Mouse (Mus musculus): ENCODE data around the gene Krt8.

The Krt8 gene

DNA sequence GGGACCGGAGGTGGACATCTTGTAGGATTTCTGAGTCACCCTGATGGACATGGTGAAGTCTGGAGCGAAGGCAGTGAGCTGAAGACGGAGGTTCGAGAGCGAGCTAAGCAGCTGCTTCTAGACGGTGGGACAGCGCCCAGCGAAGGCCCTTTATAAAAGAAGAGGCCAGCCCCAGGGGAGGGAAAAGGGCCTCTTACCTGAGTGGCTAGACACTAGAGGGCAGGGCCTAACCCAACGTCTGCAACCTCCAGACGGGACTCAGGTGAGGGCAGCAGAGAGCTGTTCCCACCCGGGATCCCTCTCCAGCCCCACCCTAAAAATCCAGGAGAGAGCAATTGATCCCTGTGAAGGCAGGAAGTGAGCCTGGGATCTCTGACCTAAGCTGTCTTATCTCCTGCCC lies at the start of gene Krt8:
TSS of gene Krt8 (minus strand) at position 294 of the 400 bp plus-strand sequence.
- in situ Hi-C loops (cut with MboI; ENCODE audit: low pct_unique_long_range_greater_than_20kb in 1 of 2, low sequenced_read_pairs in 2 of 2, unreplicated experiment in 1 of 2): no loop called here

DNA sequence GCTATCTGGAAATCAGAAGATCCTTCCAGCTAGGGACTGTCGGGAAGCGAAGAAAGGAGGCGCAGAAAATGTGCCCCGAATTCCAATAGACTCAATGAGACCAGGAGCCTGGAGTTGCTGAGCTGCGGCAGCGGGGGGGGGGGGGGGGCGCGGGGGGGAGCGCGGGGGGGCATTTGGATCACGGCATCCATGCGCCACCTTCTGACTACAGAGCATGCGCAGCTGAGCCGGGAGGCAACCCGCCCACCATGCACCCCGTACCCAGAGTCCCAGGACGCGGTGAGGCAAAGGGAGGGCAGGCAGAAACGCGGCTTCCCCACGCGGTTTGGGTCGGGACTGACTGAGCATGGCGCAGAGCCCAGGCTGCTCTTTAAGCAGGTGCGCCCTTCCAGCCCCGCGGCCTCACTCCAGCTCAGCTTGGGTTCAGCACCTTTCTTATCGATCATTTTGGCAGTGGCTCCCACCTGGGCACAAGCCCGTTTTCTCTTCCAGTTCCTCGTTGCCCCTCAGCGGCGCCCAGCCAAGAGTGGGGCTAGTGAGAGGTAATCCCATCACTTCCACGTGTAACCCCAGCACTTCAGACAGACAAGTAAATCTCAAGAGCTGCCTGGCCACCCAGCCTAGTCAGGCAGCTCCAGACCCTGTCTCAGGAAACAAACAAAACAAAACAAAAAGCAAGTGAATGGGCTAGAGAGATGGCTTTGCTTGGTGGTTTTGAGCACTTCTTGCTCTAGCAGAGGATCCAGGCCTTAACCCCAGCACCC lies 47.8 kb upstream of the Krt8 start:
- in situ Hi-C loops (cut with MboI; ENCODE audit: low pct_unique_long_range_greater_than_20kb in 1 of 2, low sequenced_read_pairs in 2 of 2, unreplicated experiment in 1 of 2): loop anchor here in 1 of 2 experiments (25.0 kb wide), 1 partner anchor 715 kb away; no protein-coding TSS in a partner anchor

DNA sequence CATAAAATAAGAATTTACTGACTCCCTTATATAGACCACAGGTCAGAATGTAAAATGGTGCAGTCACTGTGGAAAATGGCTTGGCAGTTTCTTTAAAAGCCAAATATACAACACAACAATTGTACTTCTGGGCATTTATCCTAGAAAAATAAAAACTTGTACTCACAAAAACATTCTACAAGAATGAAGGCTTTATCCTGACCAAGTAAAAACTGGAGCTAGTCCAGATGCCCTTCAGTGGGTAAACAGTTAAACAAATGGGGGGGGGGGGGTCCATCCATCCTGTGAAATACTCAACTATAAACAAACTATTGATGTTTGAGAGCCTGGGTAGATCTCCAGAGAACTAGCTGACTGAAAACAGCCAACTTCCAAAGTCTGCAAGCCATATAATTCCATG lies 45.6 kb upstream of the Krt8 start:
- in situ Hi-C loops (cut with MboI; ENCODE audit: low pct_unique_long_range_greater_than_20kb in 1 of 2, low sequenced_read_pairs in 2 of 2, unreplicated experiment in 1 of 2): loop anchor here in 1 of 2 experiments (25.0 kb wide), 1 partner anchor 713 kb away; no protein-coding TSS in a partner anchor

DNA sequence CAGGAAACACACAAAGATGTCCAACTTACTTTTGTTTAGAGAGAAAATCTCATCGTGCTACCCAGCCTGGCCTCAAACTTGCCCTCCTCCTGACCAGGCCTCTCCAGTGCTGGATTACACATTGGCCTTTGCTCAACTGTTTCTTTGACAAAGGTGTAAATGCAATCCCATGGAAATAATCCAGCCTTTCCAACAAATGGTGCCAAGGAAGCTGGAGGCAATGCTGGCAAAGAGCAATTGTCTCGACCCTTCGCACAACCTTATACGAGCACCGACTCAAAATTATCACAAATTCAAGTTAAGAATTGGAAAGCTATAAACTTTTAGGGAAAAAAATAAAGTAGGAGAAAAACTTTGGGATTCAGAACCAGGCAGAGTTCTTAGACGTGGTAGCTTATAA lies 43.7 kb upstream of the Krt8 start:
- in situ Hi-C loops (cut with MboI; ENCODE audit: low pct_unique_long_range_greater_than_20kb in 1 of 2, low sequenced_read_pairs in 2 of 2, unreplicated experiment in 1 of 2): no loop called here

DNA sequence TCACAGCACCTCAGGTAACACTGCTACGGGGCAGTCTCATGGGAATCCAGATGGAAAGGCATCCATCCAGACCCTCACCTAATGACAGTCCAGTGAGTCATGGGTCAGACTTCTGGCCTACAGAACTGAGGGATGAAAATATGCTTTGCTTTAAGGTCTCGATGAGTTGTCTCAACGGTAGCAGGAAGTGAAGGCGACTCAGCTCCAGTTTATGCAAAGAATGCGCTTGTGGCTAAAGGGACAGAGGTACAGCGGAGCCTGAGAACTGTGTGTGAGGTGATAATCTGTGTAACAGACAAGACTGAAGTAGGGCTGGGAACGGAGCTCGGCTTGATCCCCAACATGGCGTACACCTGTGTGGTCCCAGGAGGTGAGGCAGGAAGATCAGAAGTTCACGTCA lies 41.4 kb upstream of the Krt8 start:
- in situ Hi-C loops (cut with MboI; ENCODE audit: low pct_unique_long_range_greater_than_20kb in 1 of 2, low sequenced_read_pairs in 2 of 2, unreplicated experiment in 1 of 2): no loop called here

DNA sequence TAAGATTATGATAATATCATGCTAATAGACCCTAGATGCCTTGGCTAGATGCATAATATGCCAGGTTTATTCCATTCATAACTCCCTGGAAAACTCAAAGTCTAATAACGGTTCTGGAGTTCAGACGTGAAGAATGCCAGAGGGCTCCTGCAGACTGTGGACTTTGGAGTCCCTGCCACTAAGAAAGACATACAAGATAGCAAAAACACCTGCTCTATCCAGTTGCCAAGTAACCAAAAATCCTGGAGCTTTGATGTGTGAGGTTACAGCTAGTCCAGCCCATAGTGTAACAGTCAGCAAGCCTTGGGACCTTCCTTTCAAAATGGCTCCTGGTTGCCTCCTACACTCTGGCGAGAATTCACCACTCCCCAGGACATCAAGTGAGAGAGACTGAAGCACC lies 40.5 kb upstream of the Krt8 start:
- in situ Hi-C loops (cut with MboI; ENCODE audit: low pct_unique_long_range_greater_than_20kb in 1 of 2, low sequenced_read_pairs in 2 of 2, unreplicated experiment in 1 of 2): no loop called here

DNA sequence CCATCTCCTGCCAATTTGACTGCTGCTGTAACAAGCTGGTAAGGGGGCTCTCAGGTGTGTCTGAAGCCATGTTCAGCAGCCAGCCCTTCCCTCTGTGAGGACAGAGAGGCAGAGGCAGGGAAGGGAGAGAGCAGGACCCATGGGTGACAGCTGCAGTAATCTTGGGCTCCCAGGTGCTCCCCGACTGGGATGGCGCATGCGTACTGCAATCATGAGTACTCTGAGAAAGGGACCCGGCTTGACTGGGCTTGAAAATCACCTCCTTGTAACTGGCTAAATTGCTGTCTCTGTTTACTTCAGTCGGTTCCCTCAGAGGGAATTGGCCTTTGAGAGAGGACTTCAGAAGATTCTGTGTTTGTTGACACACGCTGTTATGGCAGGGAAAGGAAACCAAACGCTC lies 37.7 kb upstream of the Krt8 start:
- in situ Hi-C loops (cut with MboI; ENCODE audit: low pct_unique_long_range_greater_than_20kb in 1 of 2, low sequenced_read_pairs in 2 of 2, unreplicated experiment in 1 of 2): no loop called here

DNA sequence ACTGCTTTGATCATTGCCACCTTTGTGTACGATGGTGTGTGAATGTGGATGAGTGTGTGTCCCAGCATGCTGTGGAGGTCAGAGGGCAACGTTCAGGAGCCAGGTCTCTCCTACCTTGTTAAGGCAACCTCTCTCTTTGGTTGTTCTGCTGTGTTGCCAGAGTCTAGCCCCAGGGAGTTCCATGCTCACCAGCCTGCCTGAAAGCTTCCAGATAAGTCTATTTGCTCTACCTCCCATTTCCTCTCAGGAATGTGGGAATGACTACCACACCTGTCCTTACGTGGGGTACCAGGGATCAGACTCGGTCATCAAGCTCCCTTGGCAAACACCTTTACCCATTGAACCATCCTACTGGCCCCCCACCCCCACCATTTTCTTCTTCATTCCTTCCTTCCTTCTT lies 36.0 kb upstream of the Krt8 start:
- in situ Hi-C loops (cut with MboI; ENCODE audit: low pct_unique_long_range_greater_than_20kb in 1 of 2, low sequenced_read_pairs in 2 of 2, unreplicated experiment in 1 of 2): no loop called here

DNA sequence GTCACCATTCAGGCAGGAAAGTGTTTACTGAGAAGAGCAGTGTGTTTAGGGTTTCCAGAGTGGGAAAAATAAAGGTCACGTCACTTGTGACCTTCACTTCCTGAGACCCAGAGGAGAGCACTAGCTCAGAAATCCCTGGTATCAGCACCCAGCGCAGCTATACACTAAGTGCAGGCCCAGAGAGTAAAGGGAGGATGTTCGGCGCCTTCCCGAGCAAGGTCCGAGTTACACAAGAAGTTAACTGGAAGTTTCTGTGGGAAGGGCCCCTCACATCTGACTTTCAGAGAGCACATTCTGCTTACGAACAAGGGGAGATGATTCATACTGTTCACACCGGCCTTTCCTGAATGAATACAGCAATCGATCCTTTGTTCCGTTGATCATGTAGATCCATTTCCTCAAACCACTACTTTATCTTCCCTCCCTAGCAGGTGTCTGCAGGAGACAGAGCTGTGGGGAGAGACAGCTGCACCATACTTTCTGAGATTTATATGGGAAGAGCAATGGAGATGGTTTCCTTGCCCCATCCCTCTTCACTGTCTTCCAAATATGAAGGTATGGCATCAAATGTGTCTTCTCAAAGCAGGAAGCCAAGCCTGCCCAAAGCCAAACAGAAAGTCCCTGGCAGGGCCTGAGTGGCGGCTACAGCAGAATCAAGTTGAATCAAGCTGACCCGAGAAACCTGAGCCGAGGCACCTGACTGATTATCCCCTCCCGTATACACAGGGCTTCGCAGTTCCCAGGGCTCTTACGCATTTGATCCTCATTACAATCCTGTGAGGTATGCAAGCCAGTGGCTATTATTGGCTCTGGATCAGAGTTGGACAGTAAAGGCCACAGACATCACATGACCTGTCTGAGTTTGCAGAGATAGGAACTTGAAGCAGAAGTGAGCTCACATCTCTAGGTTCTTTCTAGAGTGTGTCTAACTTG lies 30.1 kb upstream of the Krt8 start:
- in situ Hi-C loops (cut with MboI; ENCODE audit: low pct_unique_long_range_greater_than_20kb in 1 of 2, low sequenced_read_pairs in 2 of 2, unreplicated experiment in 1 of 2): no loop called here

DNA sequence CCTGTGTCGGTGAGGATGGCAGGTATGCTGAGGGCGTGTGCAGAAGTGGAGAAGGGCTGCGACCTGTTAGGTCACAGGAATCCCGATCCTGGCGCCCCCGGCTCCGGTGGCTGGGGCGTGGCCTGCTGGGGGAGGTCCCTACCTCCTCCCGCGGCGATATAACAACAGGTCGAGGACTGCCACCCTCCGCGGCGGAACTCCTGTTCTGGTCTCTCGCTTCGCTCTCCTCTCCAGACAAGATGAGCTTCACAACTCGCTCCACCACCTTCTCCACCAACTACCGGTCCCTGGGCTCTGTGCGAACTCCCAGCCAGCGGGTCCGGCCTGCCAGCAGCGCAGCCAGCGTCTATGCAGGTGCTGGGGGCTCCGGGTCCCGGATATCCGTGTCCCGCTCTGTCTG lies 23.8 kb upstream of the Krt8 start, which contains the start of gene Krt18:
TSS of gene Krt18 (plus strand) at position 141 of the 400 bp plus-strand sequence.
- in situ Hi-C loops (cut with MboI; ENCODE audit: low pct_unique_long_range_greater_than_20kb in 1 of 2, low sequenced_read_pairs in 2 of 2, unreplicated experiment in 1 of 2): no loop called here

DNA sequence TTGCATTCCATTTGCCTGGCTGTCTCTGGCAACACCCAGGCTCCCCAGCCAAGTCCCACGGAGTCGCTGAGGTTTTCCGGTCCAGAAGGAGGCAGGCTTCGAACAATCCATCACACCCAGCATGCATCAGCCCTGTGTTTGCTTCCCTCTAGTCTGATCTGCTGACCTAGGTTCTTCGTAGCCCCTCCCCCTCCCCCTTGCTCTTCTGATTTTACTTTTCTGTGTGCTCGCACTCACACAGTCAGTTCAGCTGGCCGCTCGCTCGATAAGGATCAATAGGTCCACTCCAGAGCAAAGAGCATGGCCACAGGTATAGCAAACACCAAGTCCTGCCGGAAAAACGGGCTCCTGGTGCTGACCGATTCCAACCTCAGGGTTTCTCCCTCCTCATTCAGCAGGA lies 22.1 kb upstream of the Krt8 start:
- in situ Hi-C loops (cut with MboI; ENCODE audit: low pct_unique_long_range_greater_than_20kb in 1 of 2, low sequenced_read_pairs in 2 of 2, unreplicated experiment in 1 of 2): no loop called here

DNA sequence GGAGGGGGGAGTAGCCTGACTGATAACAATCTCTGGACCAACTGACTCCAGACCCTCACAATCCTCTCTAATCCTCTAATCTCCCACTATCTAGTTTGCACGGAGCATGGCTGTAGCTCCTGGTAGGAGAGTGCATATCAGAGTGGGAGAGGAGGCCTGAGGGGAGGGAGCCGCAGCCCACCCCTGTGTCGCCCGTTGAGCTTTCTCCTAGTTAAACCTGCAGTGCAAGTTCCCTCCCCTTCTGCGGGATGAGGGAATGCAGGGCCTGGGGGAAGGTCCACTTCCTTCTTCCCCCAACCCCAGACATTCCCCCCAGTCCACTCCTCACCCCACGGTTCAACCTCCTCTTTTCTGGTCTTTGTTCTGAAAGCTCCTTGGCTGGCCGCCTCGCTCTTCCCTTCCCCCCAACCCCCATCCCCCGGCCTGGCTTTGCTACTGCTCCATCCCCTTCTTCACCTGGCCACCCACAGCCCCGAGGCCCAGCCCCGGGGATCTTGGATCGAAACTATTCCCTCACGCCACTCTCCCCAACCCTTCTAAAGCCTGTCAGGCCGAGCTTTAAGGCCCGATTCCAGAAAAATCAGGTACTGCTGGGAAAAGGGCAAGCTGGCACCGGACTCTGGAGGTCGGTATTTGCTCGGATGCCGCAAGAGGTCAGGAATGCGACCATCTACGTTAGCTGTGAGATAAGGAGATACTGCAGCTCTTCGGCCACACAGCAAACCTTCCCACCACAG lies 21.0 kb upstream of the Krt8 start:
- in situ Hi-C loops (cut with MboI; ENCODE audit: low pct_unique_long_range_greater_than_20kb in 1 of 2, low sequenced_read_pairs in 2 of 2, unreplicated experiment in 1 of 2): no loop called here

DNA sequence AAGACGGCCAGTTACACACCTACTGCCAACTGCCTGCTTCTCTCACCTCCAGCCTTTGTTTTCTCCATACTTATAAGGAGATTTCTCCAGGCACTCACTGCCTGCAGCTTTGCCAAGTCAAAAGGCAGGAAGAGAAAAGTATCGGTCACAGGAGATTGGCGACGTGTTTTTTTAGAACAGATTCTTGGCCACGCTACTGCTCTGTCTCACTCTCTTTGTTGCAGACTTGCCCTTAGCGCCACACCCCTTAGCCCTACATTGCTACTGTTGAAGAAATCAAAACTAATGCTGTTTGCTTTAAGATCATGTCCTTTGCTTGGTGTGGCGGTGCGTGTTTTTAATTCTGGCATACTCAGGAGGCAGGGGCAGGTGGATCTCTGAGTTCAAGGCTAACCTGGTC lies 19.6 kb upstream of the Krt8 start:
- in situ Hi-C loops (cut with MboI; ENCODE audit: low pct_unique_long_range_greater_than_20kb in 1 of 2, low sequenced_read_pairs in 2 of 2, unreplicated experiment in 1 of 2): no loop called here

DNA sequence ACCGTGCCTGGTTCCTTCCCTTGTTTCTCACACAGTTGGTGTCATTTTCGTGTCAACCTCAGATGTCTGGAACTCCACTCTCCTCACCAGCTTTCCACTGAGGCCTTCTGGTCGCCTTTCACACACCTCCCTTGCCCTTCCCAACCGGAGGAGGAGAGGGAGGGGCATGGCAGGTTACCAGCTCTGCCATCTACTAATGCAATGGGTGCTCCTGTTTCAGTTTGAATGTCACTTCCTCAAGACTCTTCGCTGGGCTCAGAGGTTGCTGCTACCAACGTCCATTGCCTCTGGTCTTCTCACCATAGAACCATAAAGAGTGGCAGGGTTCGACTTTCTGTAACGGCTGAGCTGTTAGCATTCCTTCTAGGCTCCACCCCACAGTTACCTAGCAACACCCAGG lies 18.2 kb upstream of the Krt8 start:
- in situ Hi-C loops (cut with MboI; ENCODE audit: low pct_unique_long_range_greater_than_20kb in 1 of 2, low sequenced_read_pairs in 2 of 2, unreplicated experiment in 1 of 2): no loop called here

DNA sequence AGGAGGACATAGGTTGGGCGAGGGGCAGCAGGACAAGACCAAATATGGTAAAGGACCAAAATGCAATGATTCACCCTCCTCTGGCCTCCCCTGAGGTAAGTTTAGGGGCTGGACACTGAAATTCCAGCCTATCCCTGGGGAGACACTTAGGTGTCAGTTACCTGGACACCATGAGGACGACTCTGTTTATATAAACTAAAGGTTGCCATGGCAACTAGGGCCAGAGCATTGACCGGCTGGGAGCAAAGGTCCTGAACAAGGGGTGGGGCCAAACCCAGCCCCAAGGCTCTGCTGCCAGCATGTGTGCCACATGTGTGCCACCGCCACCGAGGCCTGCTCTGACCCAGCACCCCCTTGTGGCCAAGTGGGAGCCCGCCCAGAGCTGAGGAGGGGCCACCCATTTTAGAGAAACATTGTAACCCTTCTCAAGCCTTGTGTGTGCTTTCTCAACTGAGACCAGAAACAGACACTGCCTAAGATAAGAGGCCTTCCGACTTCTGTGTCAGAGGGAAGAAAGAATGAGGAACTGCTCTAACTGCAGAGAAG lies 13.7 kb upstream of the Krt8 start:
- in situ Hi-C loops (cut with MboI; ENCODE audit: low pct_unique_long_range_greater_than_20kb in 1 of 2, low sequenced_read_pairs in 2 of 2, unreplicated experiment in 1 of 2): no loop called here

DNA sequence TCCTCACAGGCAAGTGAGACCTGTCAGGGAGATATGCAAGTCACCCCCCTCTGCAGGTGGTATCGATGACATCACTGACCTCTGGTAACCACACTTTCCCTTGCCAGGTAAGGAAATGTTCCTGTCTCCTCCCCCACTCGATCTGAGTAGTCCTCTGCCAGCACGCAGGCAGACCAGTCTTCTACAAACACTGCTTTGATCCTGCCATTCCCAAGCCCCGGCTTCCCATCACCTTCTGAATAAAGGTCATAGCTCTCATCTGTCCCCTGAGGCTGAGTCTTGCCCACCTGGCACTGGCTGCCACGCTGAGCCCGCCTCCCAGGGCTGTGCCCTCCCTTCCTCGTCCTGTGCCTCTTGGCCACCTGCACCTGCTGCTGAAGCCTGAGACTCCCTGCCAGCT lies 12.5 kb upstream of the Krt8 start:
- in situ Hi-C loops (cut with MboI; ENCODE audit: low pct_unique_long_range_greater_than_20kb in 1 of 2, low sequenced_read_pairs in 2 of 2, unreplicated experiment in 1 of 2): no loop called here

DNA sequence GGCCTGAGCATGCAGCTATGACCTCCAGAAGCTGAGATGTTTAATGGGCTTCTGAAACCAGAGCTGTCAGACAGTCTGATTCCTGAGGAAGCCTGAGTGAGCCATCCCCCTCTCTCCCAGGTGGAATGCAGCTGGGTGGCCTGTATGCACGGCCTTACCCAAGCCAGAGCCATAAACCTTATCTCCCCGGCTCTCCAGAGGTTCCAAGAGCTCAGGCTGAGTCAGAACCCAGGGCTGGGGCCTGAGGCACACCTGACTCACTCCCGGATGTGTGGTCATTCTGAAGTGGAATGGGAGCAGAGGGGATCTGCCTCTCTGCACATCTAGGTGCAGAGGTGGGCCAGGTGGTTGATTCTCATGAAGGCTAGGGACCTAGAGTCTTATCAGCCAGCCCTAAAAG lies 11.8 kb upstream of the Krt8 start:
- in situ Hi-C loops (cut with MboI; ENCODE audit: low pct_unique_long_range_greater_than_20kb in 1 of 2, low sequenced_read_pairs in 2 of 2, unreplicated experiment in 1 of 2): no loop called here

DNA sequence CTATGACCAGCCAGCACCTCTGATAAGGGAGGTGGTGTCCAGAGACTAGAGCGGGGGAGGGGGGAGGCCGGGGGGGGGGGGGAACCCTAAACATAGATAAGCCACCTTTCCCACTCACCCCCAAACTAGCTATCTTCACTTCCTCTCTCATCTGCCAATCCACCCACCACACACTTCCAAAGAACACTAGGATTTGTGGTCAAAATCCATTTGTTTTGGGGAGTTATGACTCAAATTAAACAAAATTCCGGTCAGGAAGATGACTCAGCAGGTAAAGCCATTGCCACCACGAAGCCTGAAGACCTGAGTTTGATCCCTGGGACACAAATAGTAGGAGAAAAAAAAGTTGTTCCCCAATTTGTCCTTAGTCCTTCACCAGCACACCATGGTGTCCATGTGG lies 10.6 kb upstream of the Krt8 start:
- in situ Hi-C loops (cut with MboI; ENCODE audit: low pct_unique_long_range_greater_than_20kb in 1 of 2, low sequenced_read_pairs in 2 of 2, unreplicated experiment in 1 of 2): no loop called here

DNA sequence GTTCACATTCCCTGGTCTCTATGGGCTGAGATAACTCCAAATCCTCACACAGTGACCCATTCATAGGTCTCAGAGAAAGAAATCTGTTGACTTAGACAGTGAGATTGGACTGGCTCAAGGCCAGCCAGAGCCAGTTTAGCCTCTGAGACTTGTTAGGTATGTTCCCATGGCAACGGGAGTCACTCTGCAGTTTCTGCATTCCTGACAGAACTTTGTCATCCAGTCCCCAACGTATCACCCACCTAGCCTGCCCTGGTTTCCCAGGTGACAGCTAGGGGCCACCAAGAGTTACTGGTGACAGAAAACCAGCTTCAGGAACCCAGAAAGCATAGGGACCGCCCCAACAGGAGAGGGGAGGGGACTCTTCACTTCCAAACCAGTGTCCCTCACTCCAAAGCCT lies 9.4 kb upstream of the Krt8 start:
- in situ Hi-C loops (cut with MboI; ENCODE audit: low pct_unique_long_range_greater_than_20kb in 1 of 2, low sequenced_read_pairs in 2 of 2, unreplicated experiment in 1 of 2): no loop called here
